Mouse (Mus musculus): ENCODE data around the gene Prune2. TPM values are rescaled to one million over a fixed set of nuclear protein-coding genes. Genes with fewer than 3 reads are reported as not detected.

Prune2 gene
- polyA plus RNA-seq, 1 experiment from 2014 or later: 11.6 TPM

GRCm38 (mm10) chr19:17249691-17250090 is 293.8 kb downstream of the Prune2 start:
- WGBS: 87% methylated on average over 9 of the region's 9 CpGs
- H3K9me3 ChIP-seq (ENCODE audit: control insufficient read depth, low read length): no peaks in the 10 kb centered on the region
- no peaks in the 10 kb centered on the region; a peak in 1 of 4 replicates for H3K4me1 ChIP-seq (ENCODE audit: control insufficient read depth in 2 of 2, insufficient read depth in 2 of 2, low read length in 2 of 2)

GRCm38 (mm10) chr19:17250801-17251200 is 294.9 kb downstream of the Prune2 start:
- H3K27me3 ChIP-seq (ENCODE audit: control insufficient read depth, insufficient read depth, low read length): no peaks in the 10 kb centered on the region
- H3K27ac ChIP-seq (replicated peaks in 1 of 2; ENCODE audit: control insufficient read depth in 1 of 2, insufficient read depth in 1 of 2, low read depth in 2 of 2, low read length in 2 of 2): no peak overlapping the region
- H3K36me3 ChIP-seq (ENCODE audit: control insufficient read depth, insufficient read depth, low read length): no peaks in the 10 kb centered on the region
- no peak overlapping the region for H3K4me2 ChIP-seq (ENCODE audit: low read length)
- WGBS: 78% methylated on average over 7 of the region's 7 CpGs
- H3K9ac ChIP-seq (ENCODE audit: low read length): no peak overlapping the region
- H3K4me3 ChIP-seq (ENCODE audit: control insufficient read depth in 1 of 2, insufficient read depth in 1 of 2, low read depth in 1 of 2, low read length in 2 of 2): no peak overlapping the region
- H3K9me3 ChIP-seq (ENCODE audit: control insufficient read depth, low read length): no peaks in the 10 kb centered on the region
- ATAC-seq (ENCODE audit: insufficient number of reproducible peaks, insufficient read depth, low FRiP score, low read depth): no peak
- H3K4me1 ChIP-seq (ENCODE audit: control insufficient read depth in 2 of 2, insufficient read depth in 2 of 2, low read length in 2 of 2): no peaks in the 10 kb centered on the region; a peak in 1 of 4 replicates

More at GRCm38 (mm10) chr19:17249691-17250090, 293.8 kb downstream of the Prune2 start:
- no peak for ATAC-seq (ENCODE audit: insufficient number of reproducible peaks, insufficient read depth, low FRiP score, low read depth)
- H3K36me3 ChIP-seq (ENCODE audit: control insufficient read depth, insufficient read depth, low read length): no peaks in the 10 kb centered on the region
- no peak overlapping the region for H3K4me3 ChIP-seq (ENCODE audit: control insufficient read depth in 1 of 2, insufficient read depth in 1 of 2, low read depth in 1 of 2, low read length in 2 of 2)
- no peak overlapping the region for H3K9ac ChIP-seq (ENCODE audit: low read length)
- no peaks in the 10 kb centered on the region for H3K27me3 ChIP-seq (ENCODE audit: control insufficient read depth, insufficient read depth, low read length)
- no peak overlapping the region for H3K4me2 ChIP-seq (ENCODE audit: low read length)
- H3K27ac ChIP-seq (replicated peaks in 1 of 2; ENCODE audit: control insufficient read depth in 1 of 2, insufficient read depth in 1 of 2, low read depth in 2 of 2, low read length in 2 of 2): no peak overlapping the region

- ATAC-seq (ENCODE audit: insufficient number of reproducible peaks, insufficient read depth, low FRiP score, low read depth): no peak
- no peaks in the 10 kb centered on the region for H3K9me3 ChIP-seq (ENCODE audit: control insufficient read depth, low read length)
- H3K36me3 ChIP-seq (ENCODE audit: control insufficient read depth, insufficient read depth, low read length): no peaks in the 10 kb centered on the region
- no peak overlapping the region for H3K4me2 ChIP-seq (ENCODE audit: low read length)
- H3K9ac ChIP-seq (ENCODE audit: low read length): no peak overlapping the region
- no peak overlapping the region for H3K4me3 ChIP-seq (ENCODE audit: control insufficient read depth in 1 of 2, insufficient read depth in 1 of 2, low read depth in 1 of 2, low read length in 2 of 2)
- WGBS: 89% methylated on average over 8 of the region's 8 CpGs
- H3K27me3 ChIP-seq (ENCODE audit: control insufficient read depth, insufficient read depth, low read length): no peaks in the 10 kb centered on the region
- H3K27ac ChIP-seq (replicated peaks in 1 of 2; ENCODE audit: control insufficient read depth in 1 of 2, insufficient read depth in 1 of 2, low read depth in 2 of 2, low read length in 2 of 2): no peak overlapping the region
- H3K4me1 ChIP-seq (ENCODE audit: control insufficient read depth in 2 of 2, insufficient read depth in 2 of 2, low read length in 2 of 2): no peaks in the 10 kb centered on the region; a peak in 1 of 4 replicates
These were observed 295.5 kb downstream of the Prune2 start for GRCm38 (mm10) chr19:17251453-17251852.

- H3K4me2 ChIP-seq (ENCODE audit: low read length): no peak overlapping the region
- no peaks in the 10 kb centered on the region; a peak in 1 of 4 replicates for H3K4me1 ChIP-seq (ENCODE audit: control insufficient read depth in 2 of 2, insufficient read depth in 2 of 2, low read length in 2 of 2)
- no peak overlapping the region for H3K9ac ChIP-seq (ENCODE audit: low read length)
- H3K36me3 ChIP-seq (ENCODE audit: control insufficient read depth, insufficient read depth, low read length): no peaks in the 10 kb centered on the region
- H3K4me3 ChIP-seq (ENCODE audit: control insufficient read depth in 1 of 2, insufficient read depth in 1 of 2, low read depth in 1 of 2, low read length in 2 of 2): no peak overlapping the region
- H3K27ac ChIP-seq (replicated peaks in 1 of 2; ENCODE audit: control insufficient read depth in 1 of 2, insufficient read depth in 1 of 2, low read depth in 2 of 2, low read length in 2 of 2): no peak overlapping the region
- 63% methylated on average over 3 of the region's 3 CpGs for WGBS
- ATAC-seq (ENCODE audit: insufficient number of reproducible peaks, insufficient read depth, low FRiP score, low read depth): no peak
- H3K27me3 ChIP-seq (ENCODE audit: control insufficient read depth, insufficient read depth, low read length): no peaks in the 10 kb centered on the region
- no peaks in the 10 kb centered on the region for H3K9me3 ChIP-seq (ENCODE audit: control insufficient read depth, low read length)
These were observed 296.9 kb downstream of the Prune2 start for GRCm38 (mm10) chr19:17252845-17253244.

GRCm38 (mm10) chr19:17255511-17255910 is 299.6 kb downstream of the Prune2 start:
- Histone ChIP-seq H3K4me3 (ENCODE audit: control insufficient read depth in 1 of 2, insufficient read depth in 1 of 2, low read depth in 1 of 2, low read length in 2 of 2) (no peak overlapping the region), H3K27ac (replicated peaks in 1 of 2; ENCODE audit: control insufficient read depth in 1 of 2, insufficient read depth in 1 of 2, low read depth in 2 of 2, low read length in 2 of 2) (no peak overlapping the region), H3K9me3 (ENCODE audit: control insufficient read depth, low read length) (no peaks in the 10 kb centered on the region), H3K9ac (ENCODE audit: low read length) (no peak overlapping the region), H3K4me2 (ENCODE audit: low read length) (no peak overlapping the region), H3K36me3 (ENCODE audit: control insufficient read depth, insufficient read depth, low read length) (no peaks in the 10 kb centered on the region), H3K4me1 (ENCODE audit: control insufficient read depth in 2 of 2, insufficient read depth in 2 of 2, low read length in 2 of 2) (no peaks in the 10 kb centered on the region; a peak in 1 of 4 replicates), H3K27me3 (ENCODE audit: control insufficient read depth, insufficient read depth, low read length) (no peaks in the 10 kb centered on the region)
- whole genome bisulfite sequencing: 86% methylated on average over 4 of the region's 4 CpGs
- ATAC-seq (ENCODE audit: insufficient number of reproducible peaks, insufficient read depth, low FRiP score, low read depth): no peak

GRCm38 (mm10) chr19:17256388-17256787 is 300.5 kb downstream of the Prune2 start:
- Histone ChIP-seq H3K9me3 (ENCODE audit: control insufficient read depth, low read length) (no peaks in the 10 kb centered on the region), H3K4me1 (ENCODE audit: control insufficient read depth in 2 of 2, insufficient read depth in 2 of 2, low read length in 2 of 2) (no peaks in the 10 kb centered on the region), H3K4me2 (ENCODE audit: low read length) (no peak overlapping the region), H3K9ac (ENCODE audit: low read length) (no peak overlapping the region), H3K27ac (replicated peaks in 1 of 2; ENCODE audit: control insufficient read depth in 1 of 2, insufficient read depth in 1 of 2, low read depth in 2 of 2, low read length in 2 of 2) (no peak overlapping the region), H3K36me3 (ENCODE audit: control insufficient read depth, insufficient read depth, low read length) (no peaks in the 10 kb centered on the region), H3K27me3 (ENCODE audit: control insufficient read depth, insufficient read depth, low read length) (no peaks in the 10 kb centered on the region), H3K4me3 (ENCODE audit: control insufficient read depth in 1 of 2, insufficient read depth in 1 of 2, low read depth in 1 of 2, low read length in 2 of 2) (no peak overlapping the region)
- WGBS: 68% methylated on average over 8 of the region's 8 CpGs
- no peak for ATAC-seq (ENCODE audit: insufficient number of reproducible peaks, insufficient read depth, low FRiP score, low read depth)

GRCm38 (mm10) chr19:17256867-17257266 is 300.9 kb downstream of the Prune2 start:
- no peak overlapping the region for H3K9ac ChIP-seq (ENCODE audit: low read length)
- no peak overlapping the region for H3K4me2 ChIP-seq (ENCODE audit: low read length)
- no peaks in the 10 kb centered on the region for H3K27me3 ChIP-seq (ENCODE audit: control insufficient read depth, insufficient read depth, low read length)
- WGBS: 74% methylated on average over 10 of the region's 10 CpGs
- H3K9me3 ChIP-seq (ENCODE audit: control insufficient read depth, low read length): no peaks in the 10 kb centered on the region
- no peaks in the 10 kb centered on the region for H3K36me3 ChIP-seq (ENCODE audit: control insufficient read depth, insufficient read depth, low read length)
- no peak overlapping the region for H3K27ac ChIP-seq (replicated peaks in 1 of 2; ENCODE audit: control insufficient read depth in 1 of 2, insufficient read depth in 1 of 2, low read depth in 2 of 2, low read length in 2 of 2)
- H3K4me3 ChIP-seq (ENCODE audit: control insufficient read depth in 1 of 2, insufficient read depth in 1 of 2, low read depth in 1 of 2, low read length in 2 of 2): no peak overlapping the region
- no peak for ATAC-seq (ENCODE audit: insufficient number of reproducible peaks, insufficient read depth, low FRiP score, low read depth)
- no peaks in the 10 kb centered on the region for H3K4me1 ChIP-seq (ENCODE audit: control insufficient read depth in 2 of 2, insufficient read depth in 2 of 2, low read length in 2 of 2)

- H3K4me3 ChIP-seq (ENCODE audit: control insufficient read depth in 1 of 2, insufficient read depth in 1 of 2, low read depth in 1 of 2, low read length in 2 of 2): no peak overlapping the region
- 81% methylated on average over 2 of the region's 2 CpGs for WGBS
- peaks cover 0 to 4% of the 10 kb centered on the region in 2 experiments; a peak in 1 of 4 replicates for H3K4me1 ChIP-seq (ENCODE audit: control insufficient read depth in 2 of 2, insufficient read depth in 2 of 2, low read length in 2 of 2)
- H3K36me3 ChIP-seq (ENCODE audit: control insufficient read depth, insufficient read depth, low read length): no peaks in the 10 kb centered on the region
- H3K27me3 ChIP-seq (ENCODE audit: control insufficient read depth, insufficient read depth, low read length): no peaks in the 10 kb centered on the region
- no peaks in the 10 kb centered on the region for H3K9me3 ChIP-seq (ENCODE audit: control insufficient read depth, low read length)
- H3K4me2 ChIP-seq (ENCODE audit: low read length): no peak overlapping the region
- no peak for ATAC-seq (ENCODE audit: insufficient number of reproducible peaks, insufficient read depth, low FRiP score, low read depth)
- H3K9ac ChIP-seq (ENCODE audit: low read length): no peak overlapping the region
- no peak overlapping the region for H3K27ac ChIP-seq (replicated peaks in 1 of 2; ENCODE audit: control insufficient read depth in 1 of 2, insufficient read depth in 1 of 2, low read depth in 2 of 2, low read length in 2 of 2)
These were observed 307.3 kb downstream of the Prune2 start for GRCm38 (mm10) chr19:17263181-17263580.

All from heart, embryonic 14.5 days (tissue).